Mouse (Mus musculus): Measurements from ENCODE around the gene Gcn1l1. TPM values are rescaled to one million over a fixed set of nuclear protein-coding genes. Genes with fewer than 3 reads are reported as not detected.

The Gcn1l1 gene
- polyA plus RNA-seq, 1 experiment from 2014 or later, result 35.1 TPM

- Histone ChIP-seq H3K27me3 (ENCODE audit: control insufficient read depth, insufficient read depth, low read depth, low read length) (no peaks in the 10 kb centered on the region), H3K36me3 (ENCODE audit: control insufficient read depth, insufficient read depth, low read length) (peaks cover 65% of the 10 kb centered on the region), H3K9me3 (ENCODE audit: control insufficient read depth, low read length) (no peaks in the 10 kb centered on the region), H3K4me2 (ENCODE audit: low read depth, low read length) (no peak overlapping the region), H3K4me1 (replicated peaks; ENCODE audit: control insufficient read depth, insufficient read depth, low read length) (no peaks in the 10 kb centered on the region), H3K27ac (ENCODE audit: low read length) (no peak overlapping the region), H3K9ac (ENCODE audit: low read length) (no peak overlapping the region), H3K4me3 (ENCODE audit: low read length) (no peak overlapping the region)
- ATAC-seq (ENCODE audit: low read depth), result no peak
- WGBS, result 85% methylated on average over 11 of the region's 11 CpGs
Observed at GRCm38 (mm10) chr5:115611566-115611965, 46.5 kb downstream of the Gcn1l1 start.

- Histone ChIP-seq H3K9ac (ENCODE audit: low read length) (no peak overlapping the region), H3K36me3 (ENCODE audit: control insufficient read depth, insufficient read depth, low read length) (peaks cover 71% of the 10 kb centered on the region), H3K9me3 (ENCODE audit: control insufficient read depth, low read length) (no peaks in the 10 kb centered on the region), H3K4me1 (replicated peaks; ENCODE audit: control insufficient read depth, insufficient read depth, low read length) (no peaks in the 10 kb centered on the region), H3K4me3 (ENCODE audit: low read length) (no peak overlapping the region), H3K4me2 (ENCODE audit: low read depth, low read length) (no peak overlapping the region), H3K27ac (ENCODE audit: low read length) (no peak overlapping the region), H3K27me3 (ENCODE audit: control insufficient read depth, insufficient read depth, low read depth, low read length) (no peaks in the 10 kb centered on the region)
- ATAC-seq (ENCODE audit: low read depth), result no peak
- 86% methylated on average over 9 of the region's 9 CpGs for WGBS
Observed at GRCm38 (mm10) chr5:115613332-115613731, 48.3 kb downstream of the Gcn1l1 start.

GRCm38 (mm10) chr5:115614948-115615347 is 49.9 kb downstream of the Gcn1l1 start:
- no peak overlapping the region for H3K4me2 ChIP-seq (ENCODE audit: low read depth, low read length)
- ATAC-seq (ENCODE audit: low read depth), result no peak
- H3K9ac ChIP-seq (ENCODE audit: low read length), result no peak overlapping the region
- 73% methylated on average over 7 of the region's 7 CpGs for WGBS
- H3K4me3 ChIP-seq (ENCODE audit: low read length), result no peak overlapping the region
- no peaks in the 10 kb centered on the region for H3K27me3 ChIP-seq (ENCODE audit: control insufficient read depth, insufficient read depth, low read depth, low read length)
- peaks cover 70% of the 10 kb centered on the region for H3K36me3 ChIP-seq (ENCODE audit: control insufficient read depth, insufficient read depth, low read length)
- no peaks in the 10 kb centered on the region for H3K4me1 ChIP-seq (replicated peaks; ENCODE audit: control insufficient read depth, insufficient read depth, low read length)
- H3K9me3 ChIP-seq (ENCODE audit: control insufficient read depth, low read length), result no peaks in the 10 kb centered on the region
- H3K27ac ChIP-seq (ENCODE audit: low read length), result no peak overlapping the region

- 90% methylated on average over 14 of the region's 15 CpGs for WGBS
- Histone ChIP-seq H3K4me1 (replicated peaks; ENCODE audit: control insufficient read depth, insufficient read depth, low read length) (no peaks in the 10 kb centered on the region), H3K4me3 (ENCODE audit: low read length) (no peak overlapping the region), H3K4me2 (ENCODE audit: low read depth, low read length) (no peak overlapping the region), H3K9me3 (ENCODE audit: control insufficient read depth, low read length) (no peaks in the 10 kb centered on the region), H3K27me3 (ENCODE audit: control insufficient read depth, insufficient read depth, low read depth, low read length) (no peaks in the 10 kb centered on the region), H3K36me3 (ENCODE audit: control insufficient read depth, insufficient read depth, low read length) (peaks cover 45% of the 10 kb centered on the region), H3K27ac (ENCODE audit: low read length) (no peak overlapping the region), H3K9ac (ENCODE audit: low read length) (no peak overlapping the region)
- ATAC-seq (ENCODE audit: low read depth), result 0 out of 2 replicates have a peak, but pooled peaks have one; percentile 27
Observed at GRCm38 (mm10) chr5:115619690-115620089, 54.6 kb downstream of the Gcn1l1 start.

- H3K9me3 ChIP-seq (ENCODE audit: control insufficient read depth, low read length), result no peaks in the 10 kb centered on the region
- H3K4me3 ChIP-seq (ENCODE audit: low read length), result no peak overlapping the region
- no peaks in the 10 kb centered on the region for H3K27me3 ChIP-seq (ENCODE audit: control insufficient read depth, insufficient read depth, low read depth, low read length)
- WGBS, result 86% methylated on average over 7 of the region's 7 CpGs
- H3K4me1 ChIP-seq (replicated peaks; ENCODE audit: control insufficient read depth, insufficient read depth, low read length), result no peaks in the 10 kb centered on the region
- no peak overlapping the region for H3K27ac ChIP-seq (ENCODE audit: low read length)
- H3K9ac ChIP-seq (ENCODE audit: low read length), result no peak overlapping the region
- peaks cover 18% of the 10 kb centered on the region for H3K36me3 ChIP-seq (ENCODE audit: control insufficient read depth, insufficient read depth, low read length)
- no peak for ATAC-seq (ENCODE audit: low read depth)
- no peak overlapping the region for H3K4me2 ChIP-seq (ENCODE audit: low read depth, low read length)
Observed at GRCm38 (mm10) chr5:115622686-115623085, 57.6 kb downstream of the Gcn1l1 start.

- H3K9ac ChIP-seq (ENCODE audit: low read length), result no peak overlapping the region
- no peak overlapping the region for H3K4me3 ChIP-seq (ENCODE audit: low read length)
- peaks cover 16% of the 10 kb centered on the region for H3K36me3 ChIP-seq (ENCODE audit: control insufficient read depth, insufficient read depth, low read length)
- 78% methylated on average over 9 of the region's 9 CpGs for WGBS
- H3K9me3 ChIP-seq (ENCODE audit: control insufficient read depth, low read length), result no peaks in the 10 kb centered on the region
- no peak overlapping the region for H3K4me2 ChIP-seq (ENCODE audit: low read depth, low read length)
- no peak overlapping the region for H3K27ac ChIP-seq (ENCODE audit: low read length)
- no peak for ATAC-seq (ENCODE audit: low read depth)
- no peaks in the 10 kb centered on the region for H3K4me1 ChIP-seq (replicated peaks; ENCODE audit: control insufficient read depth, insufficient read depth, low read length)
- no peaks in the 10 kb centered on the region for H3K27me3 ChIP-seq (ENCODE audit: control insufficient read depth, insufficient read depth, low read depth, low read length)
Observed at GRCm38 (mm10) chr5:115623694-115624440, 58.8 kb downstream of the Gcn1l1 start.

GRCm38 (mm10) chr5:115626237-115626886 is 61.3 kb downstream of the Gcn1l1 start:
- H3K4me2 ChIP-seq (ENCODE audit: low read depth, low read length), result no peak overlapping the region
- no peaks in the 10 kb centered on the region for H3K27me3 ChIP-seq (ENCODE audit: control insufficient read depth, insufficient read depth, low read depth, low read length)
- 78% methylated on average over 10 of the region's 10 CpGs for WGBS
- H3K4me3 ChIP-seq (ENCODE audit: low read length), result no peak overlapping the region
- peaks cover 8% of the 10 kb centered on the region for H3K4me1 ChIP-seq (replicated peaks; ENCODE audit: control insufficient read depth, insufficient read depth, low read length)
- H3K9ac ChIP-seq (ENCODE audit: low read length), result no peak overlapping the region
- H3K27ac ChIP-seq (ENCODE audit: low read length), result no peak overlapping the region
- H3K36me3 ChIP-seq (ENCODE audit: control insufficient read depth, insufficient read depth, low read length), result 0 out of 2 replicates have a peak, but pooled peaks cover 3% of the 10 kb centered on the region
- no peak for ATAC-seq (ENCODE audit: low read depth)
- H3K9me3 ChIP-seq (ENCODE audit: control insufficient read depth, low read length), result no peaks in the 10 kb centered on the region

- H3K9ac ChIP-seq (ENCODE audit: low read length), result no peak overlapping the region
- no peaks in the 10 kb centered on the region for H3K36me3 ChIP-seq (ENCODE audit: control insufficient read depth, insufficient read depth, low read length)
- H3K4me3 ChIP-seq (ENCODE audit: low read length), result no peak overlapping the region
- no peaks in the 10 kb centered on the region for H3K9me3 ChIP-seq (ENCODE audit: control insufficient read depth, low read length)
- no peak overlapping the region for H3K27ac ChIP-seq (ENCODE audit: low read length)
- H3K4me1 ChIP-seq (replicated peaks; ENCODE audit: control insufficient read depth, insufficient read depth, low read length), result peaks cover 14% of the 10 kb centered on the region
- H3K4me2 ChIP-seq (ENCODE audit: low read depth, low read length), result no peak overlapping the region
- no peaks in the 10 kb centered on the region for H3K27me3 ChIP-seq (ENCODE audit: control insufficient read depth, insufficient read depth, low read depth, low read length)
- ATAC-seq (ENCODE audit: low read depth), result no peak
- 68% methylated on average over 8 of the region's 8 CpGs for WGBS
Observed at GRCm38 (mm10) chr5:115628083-115628482, 63.0 kb downstream of the Gcn1l1 start.

- Histone ChIP-seq H3K36me3 (ENCODE audit: control insufficient read depth, insufficient read depth, low read length) (no peaks in the 10 kb centered on the region), H3K4me1 (replicated peaks; ENCODE audit: control insufficient read depth, insufficient read depth, low read length) (peaks cover 19% of the 10 kb centered on the region), H3K4me3 (ENCODE audit: low read length) (no peak overlapping the region), H3K9me3 (ENCODE audit: control insufficient read depth, low read length) (no peaks in the 10 kb centered on the region), H3K4me2 (ENCODE audit: low read depth, low read length) (no peak overlapping the region), H3K27ac (ENCODE audit: low read length) (no peak overlapping the region), H3K27me3 (ENCODE audit: control insufficient read depth, insufficient read depth, low read depth, low read length) (no peaks in the 10 kb centered on the region), H3K9ac (ENCODE audit: low read length) (no peak overlapping the region)
- ATAC-seq (ENCODE audit: low read depth), result no peak
- WGBS, result 76% methylated on average over 4 of the region's 4 CpGs
Observed at GRCm38 (mm10) chr5:115629672-115630071, 64.6 kb downstream of the Gcn1l1 start.

All from lung, embryonic 16.5 days (tissue).